Mouse (Mus musculus) thymus, adult 2 months (tissue): ENCODE results near the gene Pde5a. TPM values are rescaled to one million over a fixed set of nuclear protein-coding genes. Genes with fewer than 3 reads are reported as not detected.
A peak's percentile ranks its signal among the peaks of the same experiment; 100 is the strongest.

ENCODE experiments used
- DNase-seq: peaks from one replicate; pipeline ENCODE4 v3.0.0; 2021
- H3K27ac ChIP-seq: fragments of 200-500 bp; 2 replicates; pipeline ENCODE4 v1.5.1; 2012; ENCODE audit warnings: low read length, control low read depth; ENCODE audit not compliant: control insufficient read depth, insufficient read depth
- H3K27me3 ChIP-seq: fragments of 200-500 bp; 2 replicates; pipeline ENCODE4 v1.6.1; 2012; ENCODE audit warnings: mild to moderate bottlenecking, low read length, moderate library complexity, mixed read lengths; ENCODE audit not compliant: control insufficient read depth, insufficient read depth
- H3K36me3 ChIP-seq: fragments of 200-500 bp; 2 replicates; pipeline ENCODE4 v1.6.1; 2012; ENCODE audit warnings: mild to moderate bottlenecking, low read length, moderate library complexity; ENCODE audit not compliant: control insufficient read depth, insufficient read depth
- H3K4me1 ChIP-seq: fragments of 200-500 bp; replicated peaks from 2 replicates; pipeline ENCODE4 v1.6.1; 2012; ENCODE audit warnings: low read length; ENCODE audit not compliant: control insufficient read depth, insufficient read depth
- H3K4me3 ChIP-seq: fragments of 200-500 bp; 2 replicates; pipeline ENCODE4 v1.5.1; 2012; ENCODE audit warnings: mild to moderate bottlenecking, low read length, control low read depth, moderate library complexity; ENCODE audit not compliant: control insufficient read depth, insufficient read depth
- CTCF ChIP-seq: fragments of 200-500 bp; IDR thresholded peaks from 2 replicates; pipeline ENCODE4 v1.5.1; 2012; ENCODE audit warnings: mild to moderate bottlenecking, control low read depth, low read length, moderate library complexity, borderline replicate concordance; ENCODE audit not compliant: control insufficient read depth, poor library complexity, insufficient read depth; ENCODE audit errors: extremely low read depth
- POLR2A ChIP-seq: fragments of 200-500 bp; IDR thresholded peaks from 2 replicates; pipeline ENCODE4 v1.6.1; 2012; ENCODE audit warnings: mild to moderate bottlenecking, low read length, control low read depth, moderate library complexity; ENCODE audit not compliant: control insufficient read depth, poor library complexity, insufficient read depth; ENCODE audit errors: extremely low read depth
- WGBS: fragments of 180-500 bp; shearing (Covaris S2); methylation state at CpG from one replicate; pipeline ENCODE4 v1.1.7; 2018; 5-methylcytosine and 5-hydroxymethylcytosine counted together
- polyA plus RNA-seq: library from polyadenylated mRNA; depleted of rRNA; stranded (reverse); fragments of >200 nt; gene quantifications from 2 replicates; pipeline ENCODE4 v1.2.3, GENCODE M21; 2012; rRNA removed

Pde5a gene
- polyA plus RNA-seq: 2.6 and 3.6 TPM in 2 replicates

GRCm38 (mm10) chr3:122728852-122729600, at the start of gene Pde5a:
TSS of gene Pde5a (plus strand) at chr3:122728947.
- no peak for TF ChIP-seq POLR2A
- TF ChIP-seq CTCF: peak; percentile 79
- DNase-seq: peak; percentile 87
- H3K27ac ChIP-seq: no peak within 1 kb of the TSS
- no peaks in the 10 kb centered on the region for H3K4me1 ChIP-seq
- no peaks in the 10 kb centered on the region for H3K36me3 ChIP-seq
- H3K4me3 ChIP-seq: peak within 1 kb of the TSS; percentile 64
- WGBS: 1% methylated on average over 49 of the region's 49 CpGs
- H3K27me3 ChIP-seq: no peaks in the 10 kb centered on the region

- Histone ChIP-seq H3K36me3 (no peaks in the 10 kb centered on the region), H3K4me3 (no peak overlapping the region), H3K4me1 (no peaks in the 10 kb centered on the region), H3K27me3 (no peaks in the 10 kb centered on the region), H3K27ac (no peak overlapping the region)
- DNase-seq: no peak
- 96% methylated on average over 3 of the region's 3 CpGs for WGBS
- no peak for TF ChIP-seq POLR2A
- no peak for TF ChIP-seq CTCF
These were observed 47.9 kb upstream of the Pde5a start for GRCm38 (mm10) chr3:122680851-122681250.

- Histone ChIP-seq H3K27ac (no peak overlapping the region), H3K27me3 (no peaks in the 10 kb centered on the region), H3K4me3 (no peak overlapping the region), H3K36me3 (no peaks in the 10 kb centered on the region), H3K4me1 (no peaks in the 10 kb centered on the region)
- DNase-seq: no peak
- WGBS: 92% methylated on average over 4 of the region's 4 CpGs
- TF ChIP-seq CTCF (no peak), POLR2A (no peak)
These were observed 46.4 kb upstream of the Pde5a start for GRCm38 (mm10) chr3:122682352-122682751.

GRCm38 (mm10) chr3:122684832-122685231, 43.9 kb upstream of the Pde5a start:
- DNase-seq: no peak
- no peaks in the 10 kb centered on the region for H3K27me3 ChIP-seq
- WGBS: 88% methylated on average over 7 of the region's 7 CpGs
- no peak for TF ChIP-seq CTCF
- TF ChIP-seq POLR2A: no peak
- H3K4me1 ChIP-seq: no peaks in the 10 kb centered on the region
- no peaks in the 10 kb centered on the region for H3K36me3 ChIP-seq
- no peak overlapping the region for H3K27ac ChIP-seq
- no peak overlapping the region for H3K4me3 ChIP-seq

GRCm38 (mm10) chr3:122693039-122693438, 35.7 kb upstream of the Pde5a start:
- 34% methylated on average over 3 of the region's 3 CpGs for WGBS

GRCm38 (mm10) chr3:122695870-122696269, 32.9 kb upstream of the Pde5a start:
- H3K27me3 ChIP-seq: no peaks in the 10 kb centered on the region
- no peak for DNase-seq
- H3K4me1 ChIP-seq: no peaks in the 10 kb centered on the region

More at GRCm38 (mm10) chr3:122693039-122693438, 35.7 kb upstream of the Pde5a start:
- Histone ChIP-seq H3K4me3 (no peak overlapping the region), H3K27ac (no peak overlapping the region), H3K36me3 (no peaks in the 10 kb centered on the region), H3K27me3 (no peaks in the 10 kb centered on the region), H3K4me1 (no peaks in the 10 kb centered on the region)
- TF ChIP-seq CTCF (no peak), POLR2A (no peak)
- DNase-seq: no peak

More at GRCm38 (mm10) chr3:122695870-122696269, 32.9 kb upstream of the Pde5a start:
- WGBS: 75% methylated on average over 3 of the region's 3 CpGs
- H3K36me3 ChIP-seq: no peaks in the 10 kb centered on the region
- TF ChIP-seq POLR2A (no peak), CTCF (no peak)
- H3K27ac ChIP-seq: no peak overlapping the region
- no peak overlapping the region for H3K4me3 ChIP-seq
